Mouse (Mus musculus) embryonic fibroblast, embryonic 13.5 days (primary cell): ENCODE measurements around the gene Gm49333.

Source experiments
- CTCF ChIP-seq: IDR thresholded peaks from 2 replicates; pipeline ENCODE4 v1.5.1; 2011; ENCODE audit warnings: mild to moderate bottlenecking, control low read depth, low read length, moderate library complexity, borderline replicate concordance; ENCODE audit not compliant: insufficient read depth
- POLR2A ChIP-seq: IDR thresholded peaks from 2 replicates; pipeline ENCODE4 v1.6.1; 2011; ENCODE audit warnings: low read depth, mild to moderate bottlenecking, control low read depth, low read length, moderate library complexity

DNA sequence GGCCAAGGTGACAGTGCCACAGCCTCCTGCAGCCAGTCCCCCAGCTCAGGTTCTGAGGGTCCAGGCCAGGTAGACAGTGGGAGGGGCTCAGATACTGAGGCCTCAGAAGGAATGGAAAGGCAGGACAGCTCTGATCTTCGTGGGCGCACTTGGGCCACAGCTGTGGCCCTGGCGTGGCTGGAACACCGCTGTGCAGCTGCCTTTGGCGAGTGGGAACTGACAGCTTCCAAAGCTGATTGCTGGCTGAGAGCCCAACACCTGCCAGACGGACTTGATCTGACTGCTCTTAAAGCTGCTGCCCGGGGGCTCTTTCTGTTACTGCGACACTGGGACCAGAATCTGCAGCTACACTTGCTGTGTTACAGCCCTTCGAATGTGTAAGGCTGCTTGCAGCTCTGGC is 6.7 kb upstream of the Gm49333 start:
- no peak for TF ChIP-seq CTCF
- no peak for TF ChIP-seq POLR2A
